ENCODE assay signal across 13 mouse cellular contexts in genomic region chr10:60353241-60354002, GRCm38 (mm10). TPM values are rescaled to one million over a fixed set of nuclear protein-coding genes. Genes with fewer than 3 reads are reported as not detected.
A peak's percentile ranks its signal among the peaks of the same experiment; 100 is the strongest.
DNase-seq lines count a peak whose midpoint lies in the region; ATAC-seq and TF ChIP-seq lines count a peak whose summit lies in the region.
"Had no signal": no experiment of that assay in that cellular context is flagged by ENCODE, and none has a peak within 500 bp of the region (broad histone marks: within the 10 kb centered on the region; RNA-seq: fewer than 3 reads in every experiment).

No protein-coding gene starts in this region.

- H3K4me1 ChIP-seq in hindbrain, embryonic 13.5 days (replicated peaks), result peaks cover 42% of the 10 kb centered on the region
- peaks cover 26% of the 10 kb centered on the region for H3K4me1 ChIP-seq in hindbrain, embryonic 12.5 days
- H3K4me1 ChIP-seq in stomach, postnatal 0 days (replicated peaks; ENCODE audit: control insufficient read depth, insufficient read depth), result peaks cover 7% of the 10 kb centered on the region

- no peaks in the 10 kb centered on the region for H3K9me3 ChIP-seq in hindbrain, embryonic 13.5 days
- H3K9me3 ChIP-seq in hindbrain, embryonic 12.5 days (replicated peaks), result no peaks in the 10 kb centered on the region
- H3K9me3 ChIP-seq in stomach, postnatal 0 days (ENCODE audit: control insufficient read depth, low read length), result no peaks in the 10 kb centered on the region

- H3K4me2 ChIP-seq in hindbrain, embryonic 13.5 days, result no peak overlapping the region
- no peak overlapping the region for H3K4me2 ChIP-seq in hindbrain, embryonic 12.5 days (replicated peaks)
- no peak overlapping the region for H3K4me2 ChIP-seq in stomach, postnatal 0 days (replicated peaks; ENCODE audit: low read depth)

- WGBS in hindbrain, embryonic 13.5 days, result 57% methylated on average over 4 of the region's 5 CpGs
- 54% methylated on average over 5 of the region's 5 CpGs for WGBS in hindbrain, embryonic 12.5 days
- 47% methylated on average over 5 of the region's 5 CpGs for WGBS in stomach, postnatal 0 days

- H3K36me3 ChIP-seq in hindbrain, embryonic 13.5 days, result no peaks in the 10 kb centered on the region
- no peaks in the 10 kb centered on the region for H3K36me3 ChIP-seq in hindbrain, embryonic 12.5 days
- H3K36me3 ChIP-seq in stomach, postnatal 0 days (ENCODE audit: control insufficient read depth, insufficient read depth, low read length), result no peaks in the 10 kb centered on the region

- TF ChIP-seq CTCF in stomach, postnatal 0 days (IDR thresholded peaks at IDR 0.05; ENCODE audit: low read depth), result no peak

- no peak overlapping the region for H3K9ac ChIP-seq in hindbrain, embryonic 13.5 days
- no peak overlapping the region for H3K9ac ChIP-seq in hindbrain, embryonic 12.5 days
- H3K9ac ChIP-seq in stomach, postnatal 0 days (ENCODE audit: low read length), result no peak overlapping the region
- H3K9ac ChIP-seq: liver, postnatal 0 days had no signal

- DNase-seq in retina, postnatal 1 day, result peak; percentile 43
- DNase-seq in retina, embryonic 14.5 days (ENCODE audit: low spot score), result no peak
- peak; percentile 38 to 45 for DNase-seq in heart, postnatal 14 days
- DNase-seq in stomach, postnatal 0 days (ENCODE audit: low spot score), result no peak
- no peak for DNase-seq in cerebellum, adult 18-20 months
- DNase-seq in cerebellum, postnatal 4 days (ENCODE audit: low spot score in 2 of 2), result no peak
- DNase-seq: liver, postnatal 0 days; spleen, adult 18-20 months; thymus, postnatal 14 days had no signal

- H3K4me3 ChIP-seq in hindbrain, embryonic 13.5 days, result no peak overlapping the region
- H3K4me3 ChIP-seq in hindbrain, embryonic 12.5 days, result no peak overlapping the region
- H3K4me3 ChIP-seq in stomach, postnatal 0 days (ENCODE audit: low read depth, low read length), result no peak overlapping the region
- H3K4me3 ChIP-seq: left cerebral cortex, adult 2 months; myocyte had no signal

- ATAC-seq in hindbrain, embryonic 13.5 days (ENCODE audit: low FRiP score), result no peak
- ATAC-seq in hindbrain, embryonic 12.5 days (ENCODE audit: low FRiP score), result no peak
- no peak for ATAC-seq in stomach, postnatal 0 days (ENCODE audit: low FRiP score, low TSS enrichment)
- ATAC-seq: liver, postnatal 0 days had no signal

- intact Hi-C loops in heart, postnatal 14 days (cut with DNase I), result loop anchor here (2.0 kb wide), 1 partner anchor 17 kb away; no protein-coding TSS in a partner anchor

- no peaks in the 10 kb centered on the region; the same call in 1 of the 2 replicates for H3K27me3 ChIP-seq in hindbrain, embryonic 13.5 days
- peaks cover 6% of the 10 kb centered on the region; the same call in 1 of the 2 replicates for H3K27me3 ChIP-seq in hindbrain, embryonic 12.5 days
- H3K27me3 ChIP-seq in stomach, postnatal 0 days (ENCODE audit: control insufficient read depth, insufficient read depth, low read length), result no peaks in the 10 kb centered on the region

- TF ChIP-seq EP300 in stomach, postnatal 0 days (optimal IDR thresholded peaks at IDR 0.05), result no peak

- H3K27ac ChIP-seq in hindbrain, embryonic 13.5 days, result 0 out of 2 replicates have a peak overlapping the region, but pooled peaks have one; percentile 12
- no peak overlapping the region for H3K27ac ChIP-seq in hindbrain, embryonic 12.5 days
- peak overlapping the region; percentile 53; the same call in 1 of the 2 replicates for H3K27ac ChIP-seq in stomach, postnatal 0 days (replicated peaks)
- H3K27ac ChIP-seq: left cerebral cortex, adult 2 months had no signal

RNA-seq across cellular contexts. Expression of gene Vsir, which starts 6.8 kb away (rescaled TPM):
- 2.2 and 2.3 TPM in 2 replicates for polyA plus RNA-seq in hindbrain, embryonic 13.5 days (2015; fragmentation: Nextera tagmentation; extraction: Ambion mirVana)
- polyA plus RNA-seq in hindbrain, embryonic 12.5 days (2016; fragmentation: Nextera tagmentation; extraction: Ambion mirVana), result 1.9 and 2.9 TPM in 2 replicates
- 10 to 100 TPM; 22.6 to 24.4 TPM for total RNA-seq in heart, postnatal 14 days (2021)
- polyA plus RNA-seq in stomach, postnatal 0 days (2015; fragmentation: Nextera tagmentation; extraction: Ambion mirVana), result 4.2 and 4.3 TPM in 2 replicates

RNA-seq across cellular contexts. Expression of gene Gm17455, which starts 46.1 kb away (rescaled TPM):
- polyA plus RNA-seq in hindbrain, embryonic 13.5 days (2015; fragmentation: Nextera tagmentation; extraction: Ambion mirVana), result 9.3 and 13.2 TPM in 2 replicates
- polyA plus RNA-seq in hindbrain, embryonic 12.5 days (2016; fragmentation: Nextera tagmentation; extraction: Ambion mirVana), result 5.6 and 9.0 TPM in 2 replicates
- not detected for total RNA-seq in heart, postnatal 14 days (2021)
- polyA plus RNA-seq in stomach, postnatal 0 days (2015; fragmentation: Nextera tagmentation; extraction: Ambion mirVana), result 0.74 and 1.0 TPM in 2 replicates
- total RNA-seq: left cerebral cortex, adult 2 months had no signal
- polyA plus RNA-seq: liver, postnatal 0 days had no signal

Comparison
In these comparisons a context has a peak if more than half of its experiments do, and no peak if none do; other contexts are left out.
1. DNase-seq: peak in retina, postnatal 1 day (single experiment) and heart, postnatal 14 days (2 of 2); none in retina, embryonic 14.5 days (single experiment), stomach, postnatal 0 days (single experiment), cerebellum, adult 18-20 months (0 of 2) and cerebellum, postnatal 4 days (0 of 2).